Mouse (Mus musculus) retina, postnatal 7 days (tissue): ENCODE measurements around the gene Slc7a11.

Experiments
- DNase-seq: peaks from one replicate; pipeline ENCODE4 v3.0.0-alpha.2; 2012; ENCODE audit warnings: low read depth, low spot score

The Slc7a11 gene

DNA sequence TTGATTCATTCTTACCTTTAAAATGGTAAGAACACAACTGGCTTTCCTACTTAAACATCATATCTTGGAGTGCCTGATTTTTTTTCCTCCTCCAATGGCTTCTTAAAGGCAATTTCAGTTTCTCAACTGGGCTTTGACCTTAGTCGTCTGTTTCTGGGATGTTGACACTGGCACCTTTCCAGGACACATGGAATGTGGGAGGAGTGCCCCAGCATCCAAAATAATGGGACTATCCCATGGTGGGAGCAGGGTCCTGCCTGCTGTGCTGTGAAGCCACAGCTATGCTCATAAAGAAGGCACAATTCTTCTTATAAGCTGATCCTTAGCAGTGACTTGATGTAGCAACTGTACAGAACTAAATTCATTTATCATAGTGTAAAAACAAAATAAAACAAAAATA, 450.5 kb downstream of the Slc7a11 start:
- no peak for DNase-seq

DNA sequence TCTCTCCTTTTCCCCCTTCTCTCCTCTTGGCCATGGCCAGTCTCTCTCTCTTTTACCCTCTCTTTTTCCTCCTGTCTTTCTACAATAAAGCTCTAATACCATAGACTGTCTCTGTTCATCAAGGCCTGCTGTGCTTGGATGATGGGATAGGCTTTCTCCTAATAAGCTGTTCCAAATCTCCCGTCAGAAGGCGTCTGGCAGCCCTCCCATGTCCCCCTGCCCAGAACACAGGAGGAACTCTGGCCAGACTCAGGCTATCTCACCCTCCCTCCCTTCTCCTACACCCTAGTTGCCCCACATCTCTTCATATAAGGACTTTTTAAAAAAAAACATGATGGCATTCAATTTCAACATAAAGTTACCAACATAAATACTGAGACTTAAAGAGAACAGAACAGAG, 456.2 kb downstream of the Slc7a11 start:
- no peak for DNase-seq

DNA sequence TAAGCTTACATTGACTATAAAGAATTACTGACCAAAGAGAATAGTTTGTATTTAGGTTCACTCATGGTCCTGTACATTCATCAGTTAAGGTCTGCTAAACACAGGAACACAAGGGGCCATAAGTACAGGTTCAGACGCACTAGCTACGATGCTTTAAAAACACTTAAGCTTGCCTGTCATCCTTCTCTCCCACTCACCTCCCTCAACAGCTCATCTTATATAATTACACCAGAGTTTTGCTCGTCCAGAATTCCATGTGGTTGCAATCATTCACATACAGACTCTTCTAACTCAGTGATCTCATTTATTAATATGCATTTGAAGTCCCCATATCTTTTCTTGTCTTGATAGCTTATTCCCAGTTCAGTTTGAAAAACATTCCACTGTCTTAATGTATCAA, 458.6 kb downstream of the Slc7a11 start:
- no peak for DNase-seq

DNA sequence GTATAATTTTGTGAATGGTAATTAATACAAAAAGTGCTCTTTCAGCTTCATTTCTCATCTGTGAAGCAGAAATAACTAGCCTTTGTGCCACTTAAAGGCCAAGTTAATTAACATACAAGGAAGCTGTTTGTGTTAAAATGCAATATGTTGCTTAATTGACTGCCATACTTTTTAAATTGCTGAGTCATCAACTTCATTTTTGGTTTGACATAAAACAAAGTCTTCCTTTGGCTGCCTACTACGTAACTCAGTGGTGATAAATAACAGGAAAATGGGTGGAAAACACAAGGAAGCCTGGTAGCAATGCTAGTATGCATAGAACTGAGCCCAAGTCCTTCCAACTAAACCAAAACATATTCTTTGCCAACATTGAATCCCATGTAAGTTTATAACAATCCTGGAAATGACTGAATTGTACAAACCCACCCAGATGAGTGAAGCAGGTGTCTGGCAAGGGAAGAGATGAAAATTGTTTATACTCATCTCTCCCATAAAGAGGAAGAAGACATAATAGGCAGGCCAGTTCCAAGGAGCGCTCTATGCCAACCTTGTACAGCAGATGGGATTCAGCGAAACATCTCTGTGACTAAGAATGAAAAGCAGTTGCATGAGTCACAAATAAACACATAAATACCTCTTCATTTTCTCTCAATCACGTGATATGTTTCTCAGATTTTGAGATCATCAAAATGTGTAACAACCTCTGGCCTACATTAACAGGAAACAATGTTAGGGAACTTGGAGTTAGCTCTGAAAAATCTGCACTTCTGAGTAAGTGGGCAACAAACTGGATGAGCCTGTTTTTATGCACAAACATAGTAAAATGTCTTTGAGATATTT, 459.8 kb downstream of the Slc7a11 start:
- DNase-seq, result no peak

DNA sequence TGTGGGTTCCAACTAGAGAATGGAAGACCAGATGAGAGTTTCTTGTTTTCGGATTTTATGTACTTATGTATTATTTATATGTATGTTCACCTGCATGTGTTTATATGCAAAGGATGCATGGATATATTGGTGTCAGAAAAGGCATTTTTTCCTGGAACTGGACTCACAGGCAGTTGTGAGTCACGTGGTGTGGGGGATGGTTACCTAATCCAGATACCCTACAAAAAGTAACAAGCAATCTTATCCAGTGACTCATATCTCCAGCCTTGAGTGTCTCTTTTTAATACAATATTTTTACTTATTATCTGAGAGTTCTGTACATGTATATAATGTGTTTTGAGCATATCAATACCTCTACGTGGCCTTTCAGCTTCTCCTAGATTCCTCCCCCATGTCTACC, 469.4 kb downstream of the Slc7a11 start:
- no peak for DNase-seq

DNA sequence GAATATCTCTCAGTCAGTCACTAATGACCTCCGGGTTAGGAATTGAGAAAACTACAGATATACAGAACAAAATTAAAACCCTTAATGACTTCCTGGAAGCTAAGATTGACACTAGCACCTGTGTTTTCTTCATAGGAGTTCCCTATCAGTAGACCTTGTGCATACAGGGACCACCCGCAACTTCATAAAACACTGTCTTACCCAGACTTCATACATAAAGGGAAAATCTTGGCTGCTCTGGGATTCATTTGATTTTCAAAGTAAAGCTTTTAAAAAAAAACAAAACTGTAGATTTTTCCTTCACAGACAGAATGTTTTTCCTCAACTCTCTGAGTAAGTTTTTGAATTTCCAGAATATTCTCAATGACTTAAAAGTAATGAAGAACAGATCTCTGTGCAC, 477.8 kb downstream of the Slc7a11 start:
- DNase-seq, result no peak

DNA sequence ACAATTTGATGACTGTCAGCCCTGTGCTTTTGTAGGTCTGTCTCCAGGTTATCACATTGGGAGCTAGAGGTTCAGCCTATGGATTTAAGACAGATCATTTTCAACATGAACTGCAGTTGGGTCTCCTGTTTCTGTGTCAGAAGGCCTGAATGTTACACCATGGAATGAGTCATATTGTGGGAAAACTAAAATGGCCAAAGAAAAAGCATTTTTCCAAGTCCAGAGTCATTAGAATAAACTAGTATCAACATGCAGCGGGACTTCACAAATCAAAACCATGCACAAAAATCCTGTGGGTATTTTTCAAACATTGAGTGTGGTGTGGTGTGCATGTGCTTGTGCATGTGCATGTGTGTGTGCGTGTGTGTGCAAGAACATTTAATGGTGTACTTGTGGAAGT, 482.8 kb downstream of the Slc7a11 start:
- no peak for DNase-seq

DNA sequence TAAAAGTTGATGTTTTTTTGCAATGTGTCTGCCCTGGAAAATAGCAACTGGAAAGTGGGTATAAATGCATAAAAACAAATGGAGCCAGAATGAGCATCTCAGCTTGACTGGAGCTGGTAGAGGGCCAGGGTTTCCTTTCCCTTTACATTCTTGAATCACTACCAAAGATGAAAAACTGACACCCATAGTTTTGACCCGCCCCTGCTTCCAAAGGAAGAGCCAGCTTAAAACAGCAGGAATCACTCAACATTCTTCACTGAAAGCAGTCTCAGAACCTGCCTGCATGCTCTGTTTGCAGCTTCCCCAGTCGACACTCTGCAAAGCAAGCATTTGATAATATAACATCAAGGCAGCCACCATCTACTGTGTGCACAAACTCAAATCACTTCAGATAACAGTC, 496.6 kb downstream of the Slc7a11 start:
- no peak for DNase-seq

DNA sequence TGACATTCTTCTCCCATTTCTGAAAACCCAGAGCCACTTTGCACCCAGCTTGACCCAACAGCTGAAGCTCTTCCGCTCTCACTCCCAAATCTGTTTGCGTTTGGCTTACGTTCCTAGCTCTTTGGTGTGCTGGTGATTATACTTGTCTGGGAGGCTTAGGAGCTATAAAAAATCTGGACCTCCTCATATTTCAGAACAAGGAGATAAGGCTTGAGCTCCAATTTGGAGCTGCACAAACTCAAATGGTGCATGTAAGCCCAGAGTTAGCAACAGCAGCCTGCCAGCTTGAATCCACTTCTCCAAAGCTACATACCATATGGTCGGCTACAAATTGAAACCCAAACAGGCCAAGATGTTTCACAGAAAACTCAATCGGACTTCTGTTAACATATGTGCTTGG, 498.6 kb downstream of the Slc7a11 start:
- no peak for DNase-seq

DNA sequence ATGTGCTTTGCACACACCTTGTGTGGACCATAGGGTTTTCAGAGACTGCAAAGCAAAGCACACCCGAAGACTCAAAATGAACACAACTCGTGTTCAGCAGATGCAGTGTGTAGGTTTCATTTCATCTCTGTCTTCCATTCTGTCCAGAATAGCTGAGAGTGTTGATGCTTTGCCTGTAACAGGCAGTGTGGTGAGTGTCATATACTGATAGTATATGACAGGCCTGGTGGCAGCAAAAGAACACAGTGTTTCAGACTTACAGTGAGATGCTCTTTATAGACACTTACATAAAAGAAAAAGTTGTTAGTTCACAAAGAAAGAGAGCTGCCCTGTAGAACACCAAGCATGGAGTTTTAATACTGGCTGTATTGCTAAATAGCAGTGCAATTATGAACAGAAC, 505.8 kb downstream of the Slc7a11 start:
- DNase-seq, result no peak

DNA sequence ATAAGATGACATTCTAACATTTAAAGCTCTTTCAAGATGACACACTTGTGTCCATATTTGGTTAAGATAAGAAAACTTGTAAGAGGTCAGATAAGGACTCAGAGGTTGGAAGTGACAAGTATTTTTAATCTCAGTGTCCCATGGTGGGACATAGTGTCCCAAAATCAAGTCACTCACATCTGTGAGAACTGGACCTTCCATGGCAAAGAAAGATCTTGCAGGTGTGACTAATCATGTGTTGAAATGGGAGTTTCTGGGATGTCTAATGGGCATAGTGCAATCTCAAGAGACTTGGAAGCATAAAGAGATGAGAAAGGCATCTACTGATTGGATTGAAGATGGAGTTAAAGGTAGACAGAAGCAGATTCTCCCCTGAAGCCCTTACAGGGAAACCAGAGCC, 513.9 kb downstream of the Slc7a11 start:
- DNase-seq, result no peak

DNA sequence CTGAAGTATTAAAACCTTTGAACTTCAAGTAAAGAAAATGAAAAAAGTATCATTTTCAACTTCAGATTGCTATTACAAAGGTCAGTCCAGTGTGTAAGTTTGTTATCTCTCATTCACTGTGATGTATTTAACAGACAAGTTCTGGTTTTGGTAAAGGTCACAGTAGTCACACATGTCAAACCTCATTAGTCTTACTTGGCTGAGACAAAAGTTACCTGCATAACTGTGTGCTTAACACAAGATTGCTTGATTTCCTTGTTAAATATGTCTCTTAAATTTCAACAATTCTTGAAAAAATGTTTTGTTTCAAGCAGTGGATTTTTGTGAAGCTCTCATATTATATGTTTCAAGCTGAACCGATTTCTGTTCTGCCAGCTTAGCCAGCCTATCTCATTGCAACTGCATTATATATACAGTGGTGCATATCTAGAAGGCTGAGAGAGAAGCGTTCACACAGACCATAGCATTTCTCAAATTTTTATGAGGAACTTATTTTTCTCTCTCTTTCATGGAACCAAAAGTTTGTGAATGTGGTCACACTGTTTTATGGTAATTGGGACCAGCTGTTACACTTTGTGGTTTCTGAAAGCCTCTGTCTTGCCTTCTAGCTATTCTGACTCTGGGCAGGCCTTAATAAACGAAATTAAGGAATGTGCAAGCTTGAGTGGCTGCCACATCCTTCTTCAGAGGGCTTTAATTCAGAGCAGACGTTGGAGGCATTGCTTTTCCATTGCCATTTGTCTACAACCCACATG, 514.7 kb downstream of the Slc7a11 start:
- DNase-seq, result no peak

DNA sequence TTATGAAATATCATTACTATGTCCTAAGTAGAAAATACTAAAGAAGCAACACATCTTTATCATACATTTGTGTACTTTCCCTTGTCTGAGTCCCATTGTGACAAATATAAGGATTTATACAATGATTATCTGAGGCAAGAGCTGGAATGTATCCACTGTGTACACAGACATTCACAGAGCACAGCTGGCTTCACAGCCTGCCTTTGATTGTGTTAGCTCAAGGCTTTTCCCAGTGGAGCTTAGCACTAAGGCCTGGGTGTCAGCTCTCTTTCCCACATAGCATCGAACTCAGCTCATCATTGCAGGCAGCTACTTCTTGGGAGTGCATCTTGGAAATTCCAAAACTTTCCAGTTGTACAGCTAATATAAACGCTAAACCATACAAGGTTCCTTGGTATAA, 529.5 kb downstream of the Slc7a11 start:
- DNase-seq, result no peak

DNA sequence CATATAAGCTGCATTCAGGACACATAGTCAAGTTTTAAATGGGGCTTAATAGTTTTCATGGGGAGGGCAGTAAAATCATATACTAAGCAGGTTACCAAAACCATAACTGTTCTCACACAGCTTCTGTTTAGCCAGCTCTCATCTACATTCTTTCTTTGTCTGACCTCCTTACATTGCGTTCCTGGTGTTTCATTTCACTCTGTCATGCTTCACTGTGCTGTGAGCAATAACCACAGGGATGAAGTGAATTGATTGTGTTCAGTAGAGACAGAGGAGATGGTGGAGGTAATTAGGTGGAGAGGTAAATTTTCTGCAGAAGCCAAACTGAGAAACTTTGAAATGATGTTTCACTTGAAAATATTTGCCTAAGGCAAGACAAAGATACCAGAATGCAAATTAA, 532.5 kb downstream of the Slc7a11 start:
- DNase-seq, result no peak

DNA sequence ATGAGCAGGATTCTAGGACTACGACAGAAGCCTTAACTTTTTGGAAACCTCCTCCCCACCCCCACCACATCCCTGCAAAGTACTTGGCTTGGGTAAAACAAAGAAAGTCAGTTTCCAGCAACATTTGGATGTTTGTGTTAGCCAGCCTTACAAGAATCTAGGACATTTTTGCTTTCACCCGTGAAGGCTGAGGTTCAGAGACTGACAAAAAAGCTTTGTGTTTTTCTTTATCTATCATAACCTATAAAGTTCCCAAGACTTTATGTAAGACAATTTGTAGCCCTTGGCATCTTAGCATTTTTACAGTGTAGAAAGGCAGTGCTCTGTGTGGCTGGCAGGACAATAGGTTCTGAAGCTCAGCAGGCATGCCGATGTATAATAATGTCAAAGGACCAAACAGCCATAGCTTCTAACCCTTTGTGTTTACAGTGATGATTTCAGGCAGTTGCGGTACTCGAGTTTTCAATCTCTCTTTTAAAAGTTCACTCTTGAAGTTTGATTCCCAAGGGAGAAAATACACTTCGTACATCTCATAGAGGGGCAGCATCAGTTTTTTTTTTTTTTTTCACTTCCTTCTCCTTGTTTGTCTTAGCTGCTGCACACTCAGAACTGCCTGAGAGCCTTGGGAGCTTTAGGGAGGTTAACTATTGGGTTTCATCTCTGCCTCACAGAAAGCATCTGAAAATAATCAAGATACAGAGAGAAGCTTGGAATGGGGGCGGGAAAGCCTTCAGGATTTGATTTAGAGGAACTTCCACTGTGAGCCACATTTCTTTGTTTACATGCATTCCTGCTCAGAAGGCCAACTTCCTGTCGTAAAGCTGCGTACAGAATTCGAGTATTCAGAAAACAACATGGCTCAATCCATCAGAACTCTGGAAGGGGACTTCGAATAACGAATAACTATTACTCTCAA, 534.7 kb downstream of the Slc7a11 start:
- no peak for DNase-seq

DNA sequence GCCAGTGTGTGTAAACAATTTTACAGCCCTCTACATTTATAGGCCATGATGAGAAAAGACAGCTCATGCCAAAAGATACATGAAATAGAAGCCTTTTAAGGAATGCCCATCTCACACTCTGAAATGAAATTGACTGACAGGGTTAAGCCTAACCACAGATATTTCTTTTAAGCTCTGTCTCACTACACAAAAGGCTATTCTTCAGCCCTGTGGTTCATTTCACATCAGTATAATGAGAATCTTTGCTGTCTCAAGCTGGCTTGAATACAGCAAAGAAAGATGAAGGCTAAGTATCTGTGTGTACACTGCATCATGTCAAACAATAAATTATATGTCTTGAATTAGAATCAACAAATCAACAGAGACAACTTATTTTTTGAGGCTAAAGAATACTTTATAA, 549.5 kb downstream of the Slc7a11 start:
- no peak for DNase-seq

DNA sequence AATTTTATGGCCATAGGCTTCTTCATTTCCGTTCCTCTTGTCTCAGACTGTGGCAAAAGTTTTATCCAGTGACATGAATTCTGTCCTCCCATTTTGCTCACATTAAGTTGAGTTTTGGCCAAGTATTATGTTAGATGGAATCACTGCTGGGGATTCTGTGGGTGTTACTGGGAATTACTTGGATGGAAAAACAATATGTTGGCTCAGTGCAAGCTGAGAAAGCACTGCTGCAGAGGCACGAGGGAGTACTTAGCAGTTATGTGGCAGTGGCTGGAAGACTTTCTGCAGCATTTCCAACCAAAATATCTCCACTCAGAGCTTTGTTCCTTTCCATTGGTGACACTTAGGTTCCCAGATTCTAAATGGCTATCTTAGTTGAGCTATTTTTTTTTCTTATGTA, 556.1 kb downstream of the Slc7a11 start:
- DNase-seq, result no peak

DNA sequence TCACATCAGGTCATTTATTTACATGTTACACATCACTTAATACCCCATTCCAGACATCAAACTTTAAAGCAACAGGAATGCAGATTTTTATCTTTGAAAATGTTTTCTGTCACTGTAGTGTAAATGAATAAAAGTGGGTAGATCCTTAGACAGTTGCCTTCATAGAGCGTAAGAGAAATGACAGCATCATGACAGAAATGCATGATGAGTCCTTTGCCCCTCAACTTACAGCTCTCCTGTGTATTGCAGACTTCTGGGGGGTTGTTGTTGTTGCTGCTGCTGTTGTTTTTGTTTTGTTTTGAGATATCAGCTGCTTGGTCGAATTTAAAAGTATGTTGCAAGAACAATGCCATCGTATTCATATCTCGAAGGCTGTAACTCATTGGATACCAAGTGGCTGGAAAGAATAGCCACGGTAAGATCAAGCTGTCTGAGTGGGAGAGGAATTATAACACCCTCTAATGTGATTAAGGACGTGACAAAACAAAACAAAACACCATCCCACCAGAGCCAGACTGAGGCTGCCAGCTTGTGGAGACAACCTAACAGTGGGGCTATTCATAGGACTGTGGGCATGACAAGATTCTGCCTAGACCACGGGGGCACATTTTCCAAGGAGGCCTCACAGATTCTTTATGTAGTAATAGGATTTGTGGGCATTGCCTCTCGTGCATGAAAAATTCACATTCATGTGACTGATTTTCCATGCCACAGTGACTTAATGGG, 557.0 kb downstream of the Slc7a11 start:
- DNase-seq, result peak; percentile 16

DNA sequence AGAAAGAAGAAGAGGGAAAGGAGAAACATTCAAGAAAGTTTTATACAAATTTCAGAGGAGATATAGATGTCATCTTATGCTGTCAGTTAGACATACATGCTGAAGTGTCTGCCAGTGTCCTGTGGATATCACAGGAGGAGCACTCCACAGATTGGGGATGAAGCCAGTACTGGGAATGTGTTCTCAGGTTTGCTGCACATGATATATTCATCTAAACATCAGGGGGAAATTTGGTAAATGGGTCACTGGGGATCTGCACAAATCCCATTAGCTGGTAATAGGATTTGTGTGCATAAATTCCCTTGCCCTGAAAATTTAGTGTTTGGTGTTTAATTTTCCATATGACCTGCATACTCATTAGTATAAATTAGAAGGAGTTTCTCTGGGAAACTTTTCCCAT, 562.9 kb downstream of the Slc7a11 start:
- no peak for DNase-seq

DNA sequence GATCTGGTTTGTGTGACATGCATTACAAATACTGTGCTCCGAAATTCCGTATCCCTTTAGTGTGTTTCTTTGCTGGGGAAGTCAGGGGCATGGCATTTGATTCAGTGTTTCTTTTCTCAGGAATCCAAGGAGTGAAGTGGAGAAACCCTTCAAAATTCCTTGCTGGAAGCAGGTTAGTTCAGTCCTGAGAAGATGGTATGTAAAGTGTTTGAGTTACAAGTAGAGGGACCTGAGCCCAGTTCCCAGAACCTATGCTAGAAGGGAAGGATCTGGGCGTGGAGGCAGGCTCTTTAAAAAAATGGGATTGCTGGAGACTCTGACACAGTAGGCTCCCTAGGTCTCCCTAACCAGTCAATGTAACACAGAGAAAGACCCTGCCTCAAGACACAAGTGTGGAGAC, 572.6 kb downstream of the Slc7a11 start:
- no peak for DNase-seq

DNA sequence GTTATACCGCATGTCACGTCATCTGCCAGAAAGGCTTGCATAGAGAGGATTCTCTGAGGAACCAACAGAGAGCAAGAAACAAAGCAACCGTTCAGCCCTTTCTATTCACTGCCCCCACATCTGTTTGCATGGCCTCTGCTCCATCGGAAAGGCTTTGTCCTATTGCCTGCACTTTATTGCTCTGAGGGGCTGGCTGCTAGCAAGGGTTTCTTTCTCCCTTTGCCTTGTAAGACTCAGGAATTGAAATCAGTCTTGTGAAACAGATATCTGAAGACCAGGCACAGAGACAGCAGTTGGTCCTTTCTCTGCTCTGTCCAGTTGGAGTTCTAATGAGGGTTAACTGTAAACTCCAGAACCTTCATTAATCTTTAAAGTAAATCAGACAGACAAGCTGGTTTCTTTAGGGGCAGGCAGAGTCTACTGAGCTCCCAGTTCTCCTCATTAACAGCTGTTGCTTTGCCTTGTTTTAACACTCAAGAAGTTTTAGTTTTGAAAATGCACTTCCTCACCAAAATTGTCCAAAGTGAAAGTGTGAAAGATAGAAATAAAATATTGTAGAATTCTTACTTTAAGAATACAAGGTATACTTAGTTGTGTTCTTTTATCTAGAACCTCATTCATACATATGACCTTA, 575.3 kb downstream of the Slc7a11 start:
- DNase-seq, result no peak
